In genomic region chr10:75490731-75491130, GRCm38 (mm10) we compare ENCODE assay signal across 14 mouse cellular contexts.
"Had no signal": no experiment of that assay in that cellular context is flagged by ENCODE, and none has a peak within 500 bp of the region (broad histone marks: within the 10 kb centered on the region; RNA-seq: fewer than 3 reads in every experiment).

No protein-coding gene starts in this region.

- H3K9ac ChIP-seq: liver, embryonic 14.5 days; lung, embryonic 15.5 days; midbrain, embryonic 12.5 days; neural tube, embryonic 12.5 days had no signal

- H3K27me3 ChIP-seq: lung, embryonic 15.5 days; midbrain, embryonic 12.5 days; neural tube, embryonic 12.5 days had no signal

- DNase-seq: lung, adult 18-20 months; lung, postnatal 10 days; lung, postnatal 4 days; midbrain, embryonic 14.5 days; right cerebral cortex, postnatal 14 days; thymus, adult 18-20 months; thymus, postnatal 14 days; thymus, postnatal 36 days had no signal

- H3K9me3 ChIP-seq: lung, embryonic 15.5 days; midbrain, embryonic 10.5 days; midbrain, embryonic 12.5 days; neural tube, embryonic 12.5 days had no signal

- H3K27ac ChIP-seq: liver, embryonic 14.5 days; lung, embryonic 15.5 days; midbrain, embryonic 10.5 days; midbrain, embryonic 12.5 days; neural tube, embryonic 12.5 days had no signal

- H3K4me2 ChIP-seq: lung, embryonic 15.5 days; midbrain, embryonic 12.5 days; neural tube, embryonic 12.5 days had no signal

- H3K4me1 ChIP-seq: lung, embryonic 15.5 days; midbrain, embryonic 10.5 days; midbrain, embryonic 12.5 days; neural tube, embryonic 12.5 days had no signal

- H3K4me3 ChIP-seq: lung, embryonic 15.5 days; midbrain, embryonic 10.5 days; midbrain, embryonic 12.5 days; neural tube, embryonic 12.5 days had no signal

- ATAC-seq: midbrain, embryonic 16.5 days had no signal

- H3K36me3 ChIP-seq: lung, embryonic 15.5 days; midbrain, embryonic 10.5 days; midbrain, embryonic 12.5 days; neural tube, embryonic 12.5 days had no signal
